Mouse (Mus musculus): Measurements from ENCODE around the gene Btd. TPM values are rescaled to one million over a fixed set of nuclear protein-coding genes. Genes with fewer than 3 reads are reported as not detected.
A peak's percentile ranks its signal among the peaks of the same experiment; 100 is the strongest.

Gene Btd
- polyA plus RNA-seq, 1 experiment from 2014 or later: 37.8 TPM

DNA sequence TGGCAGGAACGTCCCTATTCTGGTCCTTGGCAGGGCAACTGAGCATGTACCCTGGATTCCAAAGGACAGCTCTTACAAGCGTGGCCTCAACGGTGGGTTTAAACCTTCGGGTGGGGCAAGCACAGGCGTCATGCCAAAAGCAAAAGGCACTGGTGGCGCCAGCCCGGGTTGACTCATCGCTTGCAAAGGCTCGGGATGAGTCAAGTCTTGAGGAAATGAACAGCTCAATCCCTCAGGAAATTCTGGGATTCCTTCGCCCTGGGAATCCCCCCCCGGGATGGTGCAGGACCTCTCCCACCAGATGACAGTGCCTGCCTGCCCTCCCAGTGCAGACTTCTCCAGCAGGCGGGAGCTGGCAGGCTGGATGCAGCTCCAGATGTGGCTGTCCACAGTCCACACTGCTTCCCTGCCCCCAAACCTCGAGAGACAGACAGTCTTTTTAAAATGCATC, 28.4 kb downstream of the Btd start:
- H3K4me1 ChIP-seq: peaks cover 67% of the 10 kb centered on the region
- no peaks in the 10 kb centered on the region for H3K9me3 ChIP-seq
- H3K27ac ChIP-seq: peak overlapping the region; percentile 85
- WGBS: 41% methylated on average over 13 of the region's 13 CpGs
- H3K27me3 ChIP-seq: no peaks in the 10 kb centered on the region
- peaks cover 13% of the 10 kb centered on the region; the same call in 1 of the 2 replicates for H3K36me3 ChIP-seq
- peak; percentile 31; the same call in 1 of the 2 replicates for ATAC-seq (ENCODE audit: insufficient number of reproducible peaks, low FRiP score, low TSS enrichment, low read depth)
- peak overlapping the region; percentile 12 for H3K4me2 ChIP-seq
- H3K4me3 ChIP-seq: no peak overlapping the region
- no peak overlapping the region for H3K9ac ChIP-seq

- Histone ChIP-seq H3K4me3 (no peak overlapping the region), H3K36me3 (peaks cover 13% of the 10 kb centered on the region; the same call in 1 of the 2 replicates), H3K4me1 (peaks cover 60% of the 10 kb centered on the region), H3K4me2 (peak overlapping the region; percentile 12), H3K9me3 (no peaks in the 10 kb centered on the region), H3K27me3 (no peaks in the 10 kb centered on the region), H3K9ac (no peak overlapping the region), H3K27ac (peak overlapping the region; percentile 85)
- WGBS: 65% methylated on average over 15 of the region's 15 CpGs
- ATAC-seq (ENCODE audit: insufficient number of reproducible peaks, low FRiP score, low TSS enrichment, low read depth): 0 out of 2 replicates have a peak, but pooled peaks have one; percentile 40
Measured at GRCm38 (mm10) chr14:31669642-31670490, 29.0 kb downstream of the Btd start.

DNA sequence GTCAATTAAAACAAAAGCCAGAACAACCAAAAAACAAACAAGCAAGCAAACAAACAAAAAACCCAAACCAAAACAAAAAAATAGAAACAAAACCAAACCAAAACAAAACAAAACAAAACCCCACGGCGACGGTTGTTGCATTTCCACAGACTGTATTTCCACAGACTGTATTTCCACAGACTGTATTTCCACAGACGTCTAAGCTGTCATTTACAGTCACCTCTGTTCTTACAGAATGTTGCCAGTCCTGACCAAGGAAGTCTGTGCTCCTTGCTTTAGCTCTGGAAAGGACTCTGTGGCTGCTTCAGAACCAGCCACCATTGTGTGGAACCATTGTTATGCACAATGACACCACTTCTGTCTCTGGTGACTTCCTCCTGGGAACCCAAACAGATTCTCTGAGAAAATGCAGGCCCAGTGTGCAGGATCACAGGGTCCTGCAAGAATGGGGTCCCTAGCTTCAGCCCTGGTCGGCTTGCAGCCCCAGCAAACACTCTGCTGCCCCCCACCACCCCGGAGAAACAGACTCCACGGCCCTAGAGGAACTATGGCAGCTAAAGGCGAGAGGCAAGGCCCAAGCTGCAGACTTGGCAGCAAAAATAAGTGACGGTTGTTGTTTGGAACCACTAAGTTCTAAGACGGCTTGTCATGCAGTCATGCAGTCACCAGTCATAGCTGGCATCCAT, 30.9 kb downstream of the Btd start:
- Histone ChIP-seq H3K36me3 (peaks cover 10% of the 10 kb centered on the region; the same call in 1 of the 2 replicates), H3K4me3 (no peak overlapping the region), H3K4me2 (no peak overlapping the region), H3K9me3 (no peaks in the 10 kb centered on the region), H3K27ac (peak overlapping the region; percentile 58), H3K4me1 (peaks cover 43% of the 10 kb centered on the region), H3K27me3 (no peaks in the 10 kb centered on the region), H3K9ac (no peak overlapping the region)
- ATAC-seq (ENCODE audit: insufficient number of reproducible peaks, low FRiP score, low TSS enrichment, low read depth): no peak
- WGBS: 58% methylated on average over 10 of the region's 10 CpGs

- Histone ChIP-seq H3K27ac (no peak overlapping the region), H3K4me2 (no peak overlapping the region), H3K9ac (no peak overlapping the region), H3K27me3 (no peaks in the 10 kb centered on the region), H3K9me3 (no peaks in the 10 kb centered on the region), H3K4me3 (no peak overlapping the region), H3K36me3 (no peaks in the 10 kb centered on the region), H3K4me1 (peaks cover 13% of the 10 kb centered on the region)
- ATAC-seq (ENCODE audit: insufficient number of reproducible peaks, low FRiP score, low TSS enrichment, low read depth): no peak
- WGBS: 83% methylated on average over 3 of the region's 3 CpGs
Measured at GRCm38 (mm10) chr14:31680656-31681055, 39.8 kb downstream of the Btd start.

GRCm38 (mm10) chr14:31681291-31681690, 40.5 kb downstream of the Btd start:
- Histone ChIP-seq H3K36me3 (no peaks in the 10 kb centered on the region), H3K27me3 (no peaks in the 10 kb centered on the region), H3K9ac (no peak overlapping the region), H3K27ac (no peak overlapping the region), H3K4me1 (peaks cover 13% of the 10 kb centered on the region), H3K4me3 (no peak overlapping the region), H3K9me3 (no peaks in the 10 kb centered on the region), H3K4me2 (no peak overlapping the region)
- 73% methylated on average over 9 of the region's 9 CpGs for WGBS
- no peak for ATAC-seq (ENCODE audit: insufficient number of reproducible peaks, low FRiP score, low TSS enrichment, low read depth)

- no peaks in the 10 kb centered on the region for H3K27me3 ChIP-seq
- no peak for ATAC-seq (ENCODE audit: insufficient number of reproducible peaks, low FRiP score, low TSS enrichment, low read depth)
- H3K9ac ChIP-seq: no peak overlapping the region
- H3K36me3 ChIP-seq: no peaks in the 10 kb centered on the region
- H3K4me1 ChIP-seq: peaks cover 13% of the 10 kb centered on the region
- WGBS: 45% methylated on average over 5 of the region's 5 CpGs
- H3K27ac ChIP-seq: peak overlapping the region; percentile 50; the same call in 1 of the 2 replicates
- H3K4me2 ChIP-seq: no peak overlapping the region
- no peak overlapping the region for H3K4me3 ChIP-seq
- no peaks in the 10 kb centered on the region for H3K9me3 ChIP-seq
Measured at GRCm38 (mm10) chr14:31681931-31682555, 41.2 kb downstream of the Btd start.

GRCm38 (mm10) chr14:31683610-31684009, 42.8 kb downstream of the Btd start:
- H3K4me3 ChIP-seq: no peak overlapping the region

GRCm38 (mm10) chr14:31684343-31685040, 43.7 kb downstream of the Btd start:
- Histone ChIP-seq H3K9me3 (no peaks in the 10 kb centered on the region), H3K4me2 (no peak overlapping the region), H3K27ac (no peak overlapping the region), H3K4me1 (peaks cover 13% of the 10 kb centered on the region), H3K36me3 (no peaks in the 10 kb centered on the region), H3K9ac (no peak overlapping the region), H3K4me3 (no peak overlapping the region), H3K27me3 (no peaks in the 10 kb centered on the region)
- no peak for ATAC-seq (ENCODE audit: insufficient number of reproducible peaks, low FRiP score, low TSS enrichment, low read depth)
- WGBS: 59% methylated on average over 7 of the region's 7 CpGs

More at GRCm38 (mm10) chr14:31683610-31684009, 42.8 kb downstream of the Btd start:
- H3K9me3 ChIP-seq: no peaks in the 10 kb centered on the region
- ATAC-seq (ENCODE audit: insufficient number of reproducible peaks, low FRiP score, low TSS enrichment, low read depth): no peak
- H3K27ac ChIP-seq: no peak overlapping the region
- H3K27me3 ChIP-seq: no peaks in the 10 kb centered on the region
- no peak overlapping the region for H3K9ac ChIP-seq
- H3K4me2 ChIP-seq: no peak overlapping the region
- H3K4me1 ChIP-seq: peaks cover 13% of the 10 kb centered on the region
- WGBS: 83% methylated on average over 2 of the region's 2 CpGs
- no peaks in the 10 kb centered on the region for H3K36me3 ChIP-seq

- Histone ChIP-seq H3K4me1 (peaks cover 13% of the 10 kb centered on the region), H3K9me3 (no peaks in the 10 kb centered on the region), H3K9ac (no peak overlapping the region), H3K36me3 (no peaks in the 10 kb centered on the region), H3K27ac (no peak overlapping the region), H3K4me3 (no peak overlapping the region), H3K4me2 (no peak overlapping the region), H3K27me3 (no peaks in the 10 kb centered on the region)
- WGBS: 89% methylated on average over 10 of the region's 10 CpGs
- ATAC-seq (ENCODE audit: insufficient number of reproducible peaks, low FRiP score, low TSS enrichment, low read depth): no peak
Measured at GRCm38 (mm10) chr14:31685680-31686079, 44.9 kb downstream of the Btd start.

GRCm38 (mm10) chr14:31686231-31686630, 45.4 kb downstream of the Btd start:
- no peak for ATAC-seq (ENCODE audit: insufficient number of reproducible peaks, low FRiP score, low TSS enrichment, low read depth)
- no peak overlapping the region for H3K9ac ChIP-seq
- H3K4me1 ChIP-seq: peaks cover 13% of the 10 kb centered on the region
- H3K4me3 ChIP-seq: no peak overlapping the region
- no peak overlapping the region for H3K27ac ChIP-seq
- 71% methylated on average over 1 of the region's 1 CpGs for WGBS
- H3K27me3 ChIP-seq: no peaks in the 10 kb centered on the region
- no peaks in the 10 kb centered on the region for H3K36me3 ChIP-seq
- no peak overlapping the region for H3K4me2 ChIP-seq
- H3K9me3 ChIP-seq: no peaks in the 10 kb centered on the region

DNA sequence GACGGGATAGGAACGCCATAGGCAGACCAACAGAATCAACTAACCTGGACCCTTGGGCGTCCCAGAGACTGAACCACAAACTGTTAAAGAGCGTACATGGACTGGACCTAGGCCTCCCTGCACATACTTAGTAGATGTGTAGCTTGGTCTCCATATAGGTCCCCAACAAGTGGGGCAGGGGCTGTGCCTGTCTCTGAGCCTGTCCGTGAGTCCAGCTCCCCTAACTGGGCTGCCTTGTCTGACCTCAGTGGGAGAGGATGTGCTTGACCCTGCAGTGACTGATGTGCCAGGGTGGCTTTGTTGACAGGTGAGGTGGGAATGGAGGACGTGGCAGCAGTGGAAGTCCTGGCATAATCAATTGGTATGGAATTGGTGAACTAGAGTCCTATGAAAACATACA, 51.7 kb downstream of the Btd start:
- Histone ChIP-seq H3K4me2 (no peak overlapping the region), H3K9me3 (no peaks in the 10 kb centered on the region), H3K4me3 (no peak overlapping the region), H3K36me3 (peaks cover 12% of the 10 kb centered on the region), H3K4me1 (no peaks in the 10 kb centered on the region), H3K9ac (no peak overlapping the region), H3K27ac (no peak overlapping the region), H3K27me3 (no peaks in the 10 kb centered on the region)
- 84% methylated on average over 6 of the region's 6 CpGs for WGBS
- ATAC-seq (ENCODE audit: insufficient number of reproducible peaks, low FRiP score, low TSS enrichment, low read depth): no peak

All from limb, embryonic 15.5 days (tissue).